Mouse (Mus musculus) monocyte, adult 5-6 weeks (primary cell): ENCODE data around the gene Drc1. TPM values are rescaled to one million over a fixed set of nuclear protein-coding genes. Genes with fewer than 3 reads are reported as not detected.

Source experiments
- ATAC-seq: fragments of 153-309, 156-312 bp; replicated peaks from 2 replicates; pipeline ENCODE4 v1.8.0; 2017; ENCODE audit warnings: mild to moderate bottlenecking; ENCODE audit not compliant: low TSS enrichment, insufficient number of reproducible peaks, severe bottlenecking, poor library complexity, low FRiP score
- total RNA-seq: library from RNA; stranded (forward); fragments of 200-1000, 200-491, 200-594 nt; gene quantifications from 3 replicates; pipeline ENCODE4 v1.2.3, GENCODE M21; 2017

Gene Drc1
- total RNA-seq, 1 experiment from 2014 or later, result not detected

GRCm38 (mm10) chr5:30391473-30391872 lies 110.3 kb downstream of the Drc1 start:
- no peak; the same call in 1 of the 2 replicates for ATAC-seq

- ATAC-seq, result no peak
These were observed 119.3 kb downstream of the Drc1 start for GRCm38 (mm10) chr5:30400521-30400920.

- no peak for ATAC-seq
These were observed 120.0 kb downstream of the Drc1 start for GRCm38 (mm10) chr5:30401165-30401564.

GRCm38 (mm10) chr5:30406876-30407275 lies 125.7 kb downstream of the Drc1 start:
- no peak for ATAC-seq

GRCm38 (mm10) chr5:30411524-30411923 lies 130.3 kb downstream of the Drc1 start:
- ATAC-seq, result no peak

- no peak for ATAC-seq
These were observed 134.2 kb downstream of the Drc1 start for GRCm38 (mm10) chr5:30415381-30415780.

GRCm38 (mm10) chr5:30415876-30416275 lies 134.7 kb downstream of the Drc1 start:
- ATAC-seq, result no peak

Other genes with a start within 250 kb of the Drc1 start
- 4.6 to 6.0 TPM (median 5.5 TPM) in 3 replicates for gene Tyms, start 207.8 kb upstream of the Drc1 start, total RNA-seq
- not detected in 3 replicates for gene Garem2, start 176.2 kb upstream of the Drc1 start, total RNA-seq
- gene 3110082J24Rik, start 175.3 kb upstream of the Drc1 start, total RNA-seq, result not detected in 3 replicates
- 103 to 133 TPM (median 113 TPM) in 3 replicates for gene Hadha, start 126.2 kb upstream of the Drc1 start, total RNA-seq
- gene Hadhb, start 126.1 kb upstream of the Drc1 start, total RNA-seq, result 86.5 to 145 TPM (median 87.3 TPM) in 3 replicates
- gene Adgrf3, start 75.7 kb upstream of the Drc1 start, total RNA-seq, result not detected in 3 replicates
- 19.7 to 23.6 TPM (median 22.3 TPM) in 3 replicates for gene Selenoi, start 48.8 kb upstream of the Drc1 start, total RNA-seq
- gene Otof, start 180.5 kb downstream of the Drc1 start, total RNA-seq, result not detected in 3 replicates
- gene 1700001C02Rik, start 184.7 kb downstream of the Drc1 start, total RNA-seq, result not detected in 3 replicates